Mouse (Mus musculus) MEL (cell line): ENCODE results near the gene Rasip1. TPM values are rescaled to one million over a fixed set of nuclear protein-coding genes. Genes with fewer than 3 reads are reported as not detected.

Source experiments
- DNase-seq: peaks from one replicate; pipeline ENCODE4 v3.0.0; 2011; ENCODE audit warnings: low read depth, low spot score
- H3K27ac ChIP-seq: 2 replicates; pipeline ENCODE4 v1.5.1; 2012; ENCODE audit warnings: low read depth, mild to moderate bottlenecking, control low read depth, low read length, moderate library complexity; ENCODE audit not compliant: control insufficient read depth
- H3K27me3 ChIP-seq, 2 experiments: fragments of 150-350 bp in 1 of 2; sonication (generic) in 1 of 2; 2 replicates each; pipeline ENCODE4 v1.6.1; 2012; ENCODE audit warnings: low read length in 2 of 2, mild to moderate bottlenecking in 2 of 2, improper control_type of control experiment in 1 of 2, moderate library complexity in 1 of 2; ENCODE audit not compliant: insufficient read depth in 2 of 2, control insufficient read depth in 1 of 2
- H3K36me3 ChIP-seq, 2 experiments: 2 replicates each; pipeline ENCODE4 v1.6.1; 2012 to 2014; ENCODE audit warnings: low read length in 2 of 2, improper control_type of control experiment in 1 of 2, inconsistent platforms in 1 of 2, mild to moderate bottlenecking in 1 of 2; ENCODE audit not compliant: insufficient read depth in 2 of 2, control insufficient read depth in 1 of 2
- H3K4me1 ChIP-seq, 2 experiments: fragments of 150-350 bp in 1 of 2; sonication (generic) in 1 of 2; 2 replicates each; pipeline ENCODE4 v1.6.1; 2012; ENCODE audit warnings: low read length in 2 of 2, improper control_type of control experiment in 1 of 2, mild to moderate bottlenecking in 1 of 2; ENCODE audit not compliant: insufficient read depth in 2 of 2, control insufficient read depth in 1 of 2
- H3K4me3 ChIP-seq, 2 experiments: fragments of 150-350 bp in 1 of 2; sonication (generic) in 1 of 2; 2 replicates each; pipeline ENCODE4 v1.5.1; 2012; ENCODE audit warnings: low read depth in 2 of 2, low read length in 2 of 2, mild to moderate bottlenecking in 2 of 2, moderate library complexity in 2 of 2, control low read depth in 1 of 2, improper control_type of control experiment in 1 of 2; ENCODE audit not compliant: control insufficient read depth in 1 of 2, insufficient read depth in 1 of 2
- H3K79me2 ChIP-seq: 2 replicates; pipeline ENCODE4 v1.6.1; 2012; ENCODE audit warnings: mild to moderate bottlenecking, low read length, moderate library complexity; ENCODE audit not compliant: control insufficient read depth, poor library complexity, insufficient read depth
- H3K9ac ChIP-seq: 2 replicates; pipeline ENCODE4 v1.6.1; 2012; ENCODE audit warnings: low read depth, mild to moderate bottlenecking, control low read depth, low read length, moderate library complexity; ENCODE audit not compliant: control insufficient read depth, poor library complexity, severe bottlenecking
- H3K9me3 ChIP-seq: fragments of 150-350 bp; sonication (generic); replicated peaks from 2 replicates; pipeline ENCODE4 v1.6.1; 2012; ENCODE audit warnings: mild to moderate bottlenecking, low read length, improper control_type of control experiment, moderate library complexity; ENCODE audit not compliant: insufficient read depth
- CHD2 ChIP-seq: IDR thresholded peaks from 2 replicates; pipeline ENCODE4 v1.6.1; 2011; ENCODE audit warnings: low read length, improper control_type of control experiment
- ELF1 ChIP-seq: IDR thresholded peaks from 2 replicates; pipeline ENCODE4 v1.6.1; 2014; ENCODE audit warnings: low read depth, mild to moderate bottlenecking, inconsistent platforms, low read length, improper control_type of control experiment, moderate library complexity
- EP300 ChIP-seq, 2 experiments: IDR thresholded peaks; 2 replicates each; pipeline ENCODE4 v1.6.1; 2011; ENCODE audit warnings: improper control_type of control experiment in 2 of 2, low read length in 2 of 2, low read depth in 1 of 2, mild to moderate bottlenecking in 1 of 2
- ETS1 ChIP-seq: IDR thresholded peaks from 2 replicates; pipeline ENCODE4 v1.6.1; 2012; ENCODE audit warnings: low read depth, mild to moderate bottlenecking, inconsistent platforms, low read length, improper control_type of control experiment, moderate library complexity
- GATA1 ChIP-seq: IDR thresholded peaks from 2 replicates; pipeline ENCODE4 v1.6.1; 2011; ENCODE audit warnings: low read depth, low read length, improper control_type of control experiment
- KAT2A ChIP-seq: conservative IDR thresholded peaks from 2 replicates; pipeline ENCODE4 v1.6.1; 2012; ENCODE audit warnings: low read depth, low read length, improper control_type of control experiment, inconsistent platforms
- MAZ ChIP-seq: IDR thresholded peaks from 2 replicates; pipeline ENCODE4 v1.6.1; 2012; ENCODE audit warnings: low read depth, mild to moderate bottlenecking, inconsistent platforms, low read length, improper control_type of control experiment
- MYB ChIP-seq: IDR thresholded peaks from 2 replicates; pipeline ENCODE4 v1.6.1; 2011; ENCODE audit warnings: mild to moderate bottlenecking, low read depth, low read length, improper control_type of control experiment
- MYC ChIP-seq: IDR thresholded peaks from 2 replicates; pipeline ENCODE4 v1.6.1; 2011; ENCODE audit warnings: low read depth, mild to moderate bottlenecking, low read length, improper control_type of control experiment, moderate library complexity
- NELFE ChIP-seq: IDR thresholded peaks from 2 replicates; pipeline ENCODE4 v1.6.1; 2011; ENCODE audit warnings: low read depth, low read length, improper control_type of control experiment
- NRF1 ChIP-seq: IDR thresholded peaks from 2 replicates; pipeline ENCODE4 v1.6.1; 2014; ENCODE audit warnings: low read depth, mild to moderate bottlenecking, inconsistent platforms, low read length, improper control_type of control experiment, moderate library complexity; ENCODE audit not compliant: poor library complexity, insufficient read depth, severe bottlenecking
- POLR2A ChIP-seq, 2 experiments: IDR thresholded peaks; 2 replicates each; pipeline ENCODE4 v1.6.1; 2011 to 2012; ENCODE audit warnings: low read length in 2 of 2, mild to moderate bottlenecking in 2 of 2, control low read depth in 1 of 2, improper control_type of control experiment in 1 of 2, low read depth in 1 of 2, moderate library complexity in 1 of 2; ENCODE audit not compliant: control insufficient read depth in 1 of 2, insufficient read depth in 1 of 2, poor library complexity in 1 of 2
- RCOR1 ChIP-seq: IDR thresholded peaks from 2 replicates; pipeline ENCODE4 v1.6.1; 2012; ENCODE audit warnings: low read depth, mild to moderate bottlenecking, inconsistent platforms, low read length, improper control_type of control experiment
- SIN3A ChIP-seq: IDR thresholded peaks from 2 replicates; pipeline ENCODE4 v1.6.1; 2012; ENCODE audit warnings: low read length, improper control_type of control experiment, inconsistent platforms
- SMC3 ChIP-seq: IDR thresholded peaks from 2 replicates; pipeline ENCODE4 v1.6.1; 2011; ENCODE audit warnings: low read depth, low read length, improper control_type of control experiment
- TAL1 ChIP-seq: IDR thresholded peaks from 2 replicates; pipeline ENCODE4 v1.6.1; 2012; ENCODE audit warnings: mild to moderate bottlenecking, inconsistent platforms, low read length, moderate library complexity, mixed read lengths
- TCF12 ChIP-seq: IDR thresholded peaks from 2 replicates; pipeline ENCODE4 v1.6.1; 2014; ENCODE audit warnings: low read depth, mild to moderate bottlenecking, inconsistent platforms, low read length, improper control_type of control experiment, moderate library complexity
- UBTF ChIP-seq: IDR thresholded peaks from 2 replicates; pipeline ENCODE4 v1.6.1; 2012; ENCODE audit warnings: low read depth, mild to moderate bottlenecking, inconsistent platforms, low read length, improper control_type of control experiment, moderate library complexity, borderline replicate concordance; ENCODE audit not compliant: insufficient read depth
- ZC3H11A ChIP-seq: IDR thresholded peaks from 2 replicates; pipeline ENCODE4 v1.6.1; 2012; ENCODE audit warnings: low read depth, mild to moderate bottlenecking, inconsistent platforms, low read length, improper control_type of control experiment
- ZKSCAN1 ChIP-seq: IDR thresholded peaks from 2 replicates; pipeline ENCODE4 v1.6.1; 2012; ENCODE audit warnings: low read depth, mild to moderate bottlenecking, inconsistent platforms, low read length, improper control_type of control experiment, moderate library complexity
- polyA plus RNA-seq, 2 experiments: library from polyadenylated mRNA; stranded (reverse) in 1 of 2; unstranded in 1 of 2; fragments of >175 nt in 1 of 2; fragments of >200 nt in 1 of 2; gene quantifications; 2 replicates each; pipeline versions ENCODE4 v1.2.1 to v1.2.4; 2012; ENCODE audit warnings: low replicate concordance in 2 of 2, low read depth in 1 of 2; ENCODE audit not compliant: insufficient read length in 2 of 2, insufficient read depth in 1 of 2, missing spikeins in 1 of 2
- total RNA-seq: library from RNA; depleted of rRNA; stranded (reverse); fragments of 300-350 nt; gene quantifications from 2 replicates; pipeline ENCODE4 v1.2.3, GENCODE M21; 2012

Rasip1 gene
- total and polyA plus RNA-seq, 3 experiments, result 0.65 to 1.1 TPM; not detected in 1

DNA sequence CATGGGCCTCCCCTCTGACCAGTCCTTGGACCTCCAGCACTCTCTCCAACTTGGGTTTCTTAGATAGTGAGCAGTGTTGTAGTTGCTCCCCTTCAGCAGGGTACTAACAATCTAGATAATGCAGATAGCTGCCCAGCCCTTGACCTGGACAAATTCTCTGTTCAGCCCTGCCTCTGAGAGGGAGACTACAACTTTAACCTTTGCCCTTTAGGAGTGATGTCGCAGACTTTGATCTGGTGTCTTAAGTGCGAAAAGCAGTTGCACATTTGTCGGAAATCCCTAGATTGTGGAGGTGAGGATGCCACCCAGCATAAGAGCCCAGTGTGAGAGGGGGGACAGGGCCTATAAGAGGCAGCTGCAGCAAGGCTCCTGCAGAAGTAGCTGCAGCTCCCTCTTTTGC lies 2.6 kb upstream of the Rasip1 start:
- peaks cover 0 to 15% of the 10 kb centered on the region in 2 experiments; a peak in 2 of 4 replicates for H3K4me1 ChIP-seq
- no peak for TF ChIP-seq ETS1
- TF ChIP-seq NRF1, result no peak
- TF ChIP-seq RCOR1, result no peak
- TF ChIP-seq UBTF, result no peak
- TF ChIP-seq POLR2A (IDR thresholded peaks at IDR 0.05; ENCODE audit: control insufficient read depth in 1 of 2, insufficient read depth in 1 of 2, low read depth in 1 of 2, low read length in 2 of 2, poor library complexity in 1 of 2), result no peak
- TF ChIP-seq NELFE, result no peak
- TF ChIP-seq TCF12, result no peak
- no peak for TF ChIP-seq MAZ
- TF ChIP-seq, all 39 proteins: peak for 0
- Histone ChIP-seq H3K79me2 (peaks cover 2% of the 10 kb centered on the region; the same call in 1 of the 2 replicates), H3K36me3 (no peaks in the 10 kb centered on the region), H3K27me3 (no peaks in the 10 kb centered on the region; a peak in 1 of 4 replicates), H3K4me3 (no peak overlapping the region), H3K27ac (no peak overlapping the region), H3K9me3 (no peaks in the 10 kb centered on the region), H3K9ac (no peak overlapping the region)
- no peak for DNase-seq

DNA sequence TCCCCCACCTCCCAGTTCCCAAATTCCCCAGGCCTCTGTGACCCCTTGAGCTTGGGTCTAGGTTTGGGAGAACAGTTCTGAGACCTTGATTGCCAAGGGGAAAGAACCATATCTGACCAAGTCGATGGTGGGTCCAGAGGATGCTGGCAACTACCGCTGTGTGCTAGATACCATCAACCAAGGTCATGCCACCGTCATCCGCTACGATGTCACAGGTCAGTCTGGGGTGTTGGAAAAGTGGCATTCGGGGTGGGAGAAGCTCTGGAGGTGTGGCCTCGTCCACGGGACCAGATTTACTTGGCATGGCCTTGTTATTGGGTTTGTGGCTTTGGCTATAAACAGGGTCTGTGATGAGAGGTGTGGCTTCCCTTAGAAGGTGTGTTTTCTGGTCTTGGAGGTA lies 1.8 kb upstream of the Rasip1 start:
- Histone ChIP-seq H3K36me3 (no peaks in the 10 kb centered on the region), H3K27me3 (no peaks in the 10 kb centered on the region; a peak in 1 of 4 replicates), H3K27ac (no peak overlapping the region), H3K79me2 (peaks cover 2% of the 10 kb centered on the region; the same call in 1 of the 2 replicates), H3K4me3 (no peak overlapping the region), H3K9me3 (no peaks in the 10 kb centered on the region), H3K9ac (no peak overlapping the region)
- DNase-seq, result no peak
- TF ChIP-seq ZC3H11A, result no peak
- no peak for TF ChIP-seq ZKSCAN1
- no peak for TF ChIP-seq SMC3
- no peak for TF ChIP-seq CHD2
- TF ChIP-seq GATA1, result no peak
- TF ChIP-seq MYC, result no peak
- no peak for TF ChIP-seq ETS1
- no peak for TF ChIP-seq MYB
- no peak for TF ChIP-seq TAL1
- no peak for TF ChIP-seq ELF1
- no peak for TF ChIP-seq EP300 (IDR thresholded peaks at IDR 0.05; ENCODE audit: low read depth in 1 of 2, low read length in 2 of 2)
- TF ChIP-seq TCF12, result no peak
- no peak for TF ChIP-seq KAT2A
- no peak for TF ChIP-seq NRF1
- TF ChIP-seq SIN3A, result no peak
- TF ChIP-seq, all 39 proteins: peak for 0
- peaks cover 0 to 15% of the 10 kb centered on the region in 2 experiments; a peak in 2 of 4 replicates for H3K4me1 ChIP-seq
